Mouse (Mus musculus): ENCODE data around the gene Med13. TPM values are rescaled to one million over a fixed set of nuclear protein-coding genes. Genes with fewer than 3 reads are reported as not detected.

Med13 gene
- polyA plus RNA-seq, 1 experiment from 2014 or later = 5.5 TPM

- 95% methylated on average over 6 of the region's 6 CpGs for WGBS
- no peak overlapping the region for H3K27ac ChIP-seq
- no peaks in the 10 kb centered on the region for H3K4me1 ChIP-seq (replicated peaks)
- H3K27me3 ChIP-seq = no peaks in the 10 kb centered on the region
- no peak overlapping the region for H3K9ac ChIP-seq
- peaks cover 71% of the 10 kb centered on the region for H3K36me3 ChIP-seq
- no peak for ATAC-seq (replicated peaks; ENCODE audit: insufficient number of reproducible peaks, insufficient read depth, low FRiP score, low read depth)
- H3K4me2 ChIP-seq = no peak overlapping the region
- no peak overlapping the region for H3K4me3 ChIP-seq
- H3K9me3 ChIP-seq (replicated peaks) = no peaks in the 10 kb centered on the region
Observed at GRCm38 (mm10) chr11:86278442-86279102, 78.8 kb downstream of the Med13 start.

GRCm38 (mm10) chr11:86257460-86258076 is 99.8 kb downstream of the Med13 start, which contains the start of gene Ints2:
Ints2 (minus strand) TSS chr11:86257575.
- ATAC-seq (replicated peaks; ENCODE audit: insufficient number of reproducible peaks, insufficient read depth, low FRiP score, low read depth) = peak; percentile 87
- Histone ChIP-seq H3K9ac (peak within 1 kb of the TSS; percentile 91), H3K27ac (peak within 1 kb of the TSS; percentile 75), H3K36me3 (no peaks in the 10 kb centered on the region), H3K27me3 (no peaks in the 10 kb centered on the region), H3K9me3 (replicated peaks) (no peaks in the 10 kb centered on the region), H3K4me3 (peak within 1 kb of the TSS; percentile 77), H3K4me2 (peak within 1 kb of the TSS; percentile 82), H3K4me1 (replicated peaks) (peaks cover 12% of the 10 kb centered on the region)
- 7% methylated on average over 32 of the region's 32 CpGs for WGBS

GRCm38 (mm10) chr11:86257054-86257453 is 100.3 kb downstream of the Med13 start:
- peak; percentile 27; the same call in 1 of the 2 replicates for ATAC-seq (replicated peaks; ENCODE audit: insufficient number of reproducible peaks, insufficient read depth, low FRiP score, low read depth)
- no peaks in the 10 kb centered on the region for H3K9me3 ChIP-seq (replicated peaks)

GRCm38 (mm10) chr11:86253342-86253741 is 104.1 kb downstream of the Med13 start:
- Histone ChIP-seq H3K4me1 (replicated peaks) (peaks cover 12% of the 10 kb centered on the region), H3K4me2 (no peak overlapping the region), H3K27ac (no peak overlapping the region), H3K9ac (no peak overlapping the region), H3K36me3 (peaks cover 21% of the 10 kb centered on the region), H3K9me3 (replicated peaks) (no peaks in the 10 kb centered on the region), H3K4me3 (no peak overlapping the region), H3K27me3 (no peaks in the 10 kb centered on the region)
- 64% methylated on average over 1 of the region's 1 CpGs for WGBS
- no peak for ATAC-seq (replicated peaks; ENCODE audit: insufficient number of reproducible peaks, insufficient read depth, low FRiP score, low read depth)

More at GRCm38 (mm10) chr11:86257054-86257453, 100.3 kb downstream of the Med13 start:
- peaks cover 12% of the 10 kb centered on the region for H3K4me1 ChIP-seq (replicated peaks)
- H3K4me3 ChIP-seq = peak overlapping the region; percentile 77
- H3K36me3 ChIP-seq = peaks cover 1% of the 10 kb centered on the region; the same call in 1 of the 2 replicates
- peak overlapping the region; percentile 91 for H3K9ac ChIP-seq
- H3K4me2 ChIP-seq = peak overlapping the region; percentile 82
- under 1% methylated on average over 22 of the region's 22 CpGs for WGBS
- H3K27me3 ChIP-seq = no peaks in the 10 kb centered on the region
- H3K27ac ChIP-seq = peak overlapping the region; percentile 75

GRCm38 (mm10) chr11:86232446-86232845 is 125.0 kb downstream of the Med13 start:
- Histone ChIP-seq H3K27ac (no peak overlapping the region), H3K9ac (no peak overlapping the region), H3K36me3 (peaks cover 37% of the 10 kb centered on the region), H3K9me3 (replicated peaks) (no peaks in the 10 kb centered on the region), H3K27me3 (no peaks in the 10 kb centered on the region), H3K4me1 (replicated peaks) (no peaks in the 10 kb centered on the region), H3K4me2 (no peak overlapping the region), H3K4me3 (no peak overlapping the region)
- no peak for ATAC-seq (replicated peaks; ENCODE audit: insufficient number of reproducible peaks, insufficient read depth, low FRiP score, low read depth)
- WGBS = 83% methylated on average over 4 of the region's 4 CpGs

- Histone ChIP-seq H3K4me3 (no peak overlapping the region), H3K4me2 (no peak overlapping the region), H3K27me3 (no peaks in the 10 kb centered on the region), H3K9me3 (replicated peaks) (no peaks in the 10 kb centered on the region), H3K9ac (no peak overlapping the region), H3K27ac (no peak overlapping the region), H3K36me3 (peaks cover 39% of the 10 kb centered on the region), H3K4me1 (replicated peaks) (no peaks in the 10 kb centered on the region)
- 91% methylated on average over 13 of the region's 13 CpGs for WGBS
- no peak for ATAC-seq (replicated peaks; ENCODE audit: insufficient number of reproducible peaks, insufficient read depth, low FRiP score, low read depth)
Observed at GRCm38 (mm10) chr11:86231781-86232350, 125.5 kb downstream of the Med13 start.

GRCm38 (mm10) chr11:86226646-86227180 is 130.7 kb downstream of the Med13 start:
- Histone ChIP-seq H3K36me3 (peaks cover 32% of the 10 kb centered on the region), H3K4me3 (no peak overlapping the region), H3K27me3 (no peaks in the 10 kb centered on the region), H3K9ac (no peak overlapping the region), H3K4me2 (no peak overlapping the region), H3K9me3 (replicated peaks) (no peaks in the 10 kb centered on the region), H3K27ac (no peak overlapping the region), H3K4me1 (replicated peaks) (no peaks in the 10 kb centered on the region)
- ATAC-seq (replicated peaks; ENCODE audit: insufficient number of reproducible peaks, insufficient read depth, low FRiP score, low read depth) = no peak
- 82% methylated on average over 8 of the region's 8 CpGs for WGBS

GRCm38 (mm10) chr11:86225761-86226160 is 131.6 kb downstream of the Med13 start:
- H3K36me3 ChIP-seq = peaks cover 26% of the 10 kb centered on the region
- 87% methylated on average over 4 of the region's 4 CpGs for WGBS

More at GRCm38 (mm10) chr11:86225761-86226160, 131.6 kb downstream of the Med13 start:
- Histone ChIP-seq H3K4me1 (replicated peaks) (no peaks in the 10 kb centered on the region), H3K9ac (no peak overlapping the region), H3K4me3 (no peak overlapping the region), H3K4me2 (no peak overlapping the region), H3K27ac (no peak overlapping the region), H3K9me3 (replicated peaks) (no peaks in the 10 kb centered on the region), H3K27me3 (no peaks in the 10 kb centered on the region)
- ATAC-seq (replicated peaks; ENCODE audit: insufficient number of reproducible peaks, insufficient read depth, low FRiP score, low read depth) = no peak

Other genes starting within 250 kb of the Med13 start
- 3.4 and 5.7 TPM in 2 replicates for gene Brip1, start 156.4 kb downstream of the Med13 start, polyA plus RNA-seq (2015; fragmentation: Nextera tagmentation; extraction: Ambion mirVana)
- gene Ints2, start 100.0 kb downstream of the Med13 start, polyA plus RNA-seq (2015; fragmentation: Nextera tagmentation; extraction: Ambion mirVana) = 11.8 and 12.3 TPM in 2 replicates
- gene Rnft1, start 127.1 kb upstream of the Med13 start, polyA plus RNA-seq (2015; fragmentation: Nextera tagmentation; extraction: Ambion mirVana) = 41.7 and 45.0 TPM in 2 replicates
- gene Rps6kb1, start 187.2 kb upstream of the Med13 start, polyA plus RNA-seq (2015; fragmentation: Nextera tagmentation; extraction: Ambion mirVana) = 38.4 and 44.1 TPM in 2 replicates
- 11.7 and 13.1 TPM in 2 replicates for gene Tubd1, start 187.4 kb upstream of the Med13 start, polyA plus RNA-seq (2015; fragmentation: Nextera tagmentation; extraction: Ambion mirVana)

All from heart, embryonic 15.5 days (tissue).